Mouse (Mus musculus) effector memory CD4-positive, alpha-beta T cell, adult 7 months (primary cell): ENCODE results near the gene Bbs4. TPM values are rescaled to one million over a fixed set of nuclear protein-coding genes. Genes with fewer than 3 reads are reported as not detected.

Experiments
- polyA plus RNA-seq: library from polyadenylated mRNA; unstranded; fragments of 100-300 nt; shearing (Covaris generic); gene quantifications from one replicate; pipeline ENCODE4 v1.2.1, GENCODE M21; 2017

Gene Bbs4
- polyA plus RNA-seq = 6.1 TPM

DNA sequence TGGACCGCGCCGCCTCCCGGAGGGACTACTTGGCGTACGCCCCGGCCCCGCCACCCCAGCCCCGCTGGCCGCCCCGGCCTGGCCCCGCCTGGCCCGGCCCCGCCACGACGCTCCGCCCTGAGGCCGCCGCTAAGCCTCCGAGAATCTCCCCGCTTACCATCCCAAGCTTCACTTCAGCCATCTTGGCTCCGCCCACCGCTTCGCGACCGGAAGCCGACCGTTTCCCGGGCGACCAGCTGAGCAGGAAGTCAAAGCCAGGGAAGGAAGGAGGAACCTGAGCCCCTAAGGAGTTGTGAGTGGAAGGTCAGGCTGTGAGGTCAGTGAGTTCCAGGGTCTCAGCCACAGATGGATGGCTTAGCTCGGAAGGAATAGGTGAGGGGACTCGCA is at the start of gene Bbs4:
Bbs4 (minus strand) TSS at position 256 of the 387 bp plus-strand sequence.

DNA sequence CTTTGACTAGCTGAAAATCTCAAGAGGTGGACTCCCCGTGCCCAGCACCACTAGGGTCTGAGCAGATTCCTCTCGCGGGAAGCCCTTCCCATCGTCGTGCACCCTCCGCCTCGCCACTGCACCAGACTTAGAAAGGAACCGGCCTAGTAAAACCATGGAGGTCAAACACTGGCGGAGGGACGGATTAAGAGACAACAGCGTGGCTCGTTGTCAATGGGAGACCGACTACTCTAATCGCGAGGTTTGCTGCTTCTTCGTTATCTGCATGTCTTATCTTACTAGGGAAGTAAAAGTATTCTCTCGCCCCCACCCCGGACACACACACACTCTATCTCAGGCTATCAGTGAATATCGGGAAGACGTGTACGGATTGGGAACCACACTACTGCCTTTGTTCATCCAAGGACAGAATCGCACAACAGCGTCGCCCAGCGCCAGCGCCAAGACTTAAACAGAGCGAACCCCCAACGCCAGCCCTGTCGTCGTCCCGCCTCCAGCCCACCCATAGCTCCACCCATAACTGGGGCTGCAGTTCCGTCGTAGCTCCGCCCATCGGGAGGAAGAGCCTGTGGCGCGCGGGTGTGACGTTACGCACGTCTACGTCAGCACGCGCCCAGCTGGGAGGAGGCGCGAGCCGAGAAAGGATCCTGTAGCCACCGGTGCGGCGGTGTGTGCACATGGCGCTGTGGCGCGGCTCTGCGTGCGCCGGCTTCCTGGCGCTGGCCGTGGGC is 62.2 kb downstream of the Bbs4 start, which contains the start of gene Adpgk:
Adpgk (plus strand) TSS at position 602 of the 731 bp plus-strand sequence.

Other genes starting within 250 kb of the Bbs4 start
- gene Adpgk, start 62.0 kb downstream of the Bbs4 start, polyA plus RNA-seq = 35.7 TPM
- gene Arih1, start 133.1 kb upstream of the Bbs4 start, polyA plus RNA-seq = 165 TPM
- 31.1 TPM for gene Hexa, start 186.0 kb upstream of the Bbs4 start, polyA plus RNA-seq
- gene Tmem202, start 186.3 kb upstream of the Bbs4 start, polyA plus RNA-seq = not detected
- not detected for gene Celf6, start 224.4 kb upstream of the Bbs4 start, polyA plus RNA-seq